Mouse (Mus musculus) kidney, adult 2 months (tissue): ENCODE measurements at regions not wholly inside any gene's neighbourhood (a gene's known extent, or its start where the extent isn't known, plus 50 kb on each side); places are given as distances from the start of the nearest gene placed in this dataset.

ENCODE experiments used
- CTCF ChIP-seq: fragments of 200-500 bp; conservative IDR thresholded peaks from 2 replicates; pipeline ENCODE4 v1.5.1; 2011; ENCODE audit warnings: low read depth, mild to moderate bottlenecking, control low read depth, low read length, moderate library complexity, mixed read lengths; ENCODE audit not compliant: insufficient read depth, insufficient read length
- POLR2A ChIP-seq: fragments of 200-500 bp; IDR thresholded peaks from one replicate; pipeline ENCODE4 v1.6.1; 2011; ENCODE audit warnings: low read depth, low read length, control low read depth

DNA sequence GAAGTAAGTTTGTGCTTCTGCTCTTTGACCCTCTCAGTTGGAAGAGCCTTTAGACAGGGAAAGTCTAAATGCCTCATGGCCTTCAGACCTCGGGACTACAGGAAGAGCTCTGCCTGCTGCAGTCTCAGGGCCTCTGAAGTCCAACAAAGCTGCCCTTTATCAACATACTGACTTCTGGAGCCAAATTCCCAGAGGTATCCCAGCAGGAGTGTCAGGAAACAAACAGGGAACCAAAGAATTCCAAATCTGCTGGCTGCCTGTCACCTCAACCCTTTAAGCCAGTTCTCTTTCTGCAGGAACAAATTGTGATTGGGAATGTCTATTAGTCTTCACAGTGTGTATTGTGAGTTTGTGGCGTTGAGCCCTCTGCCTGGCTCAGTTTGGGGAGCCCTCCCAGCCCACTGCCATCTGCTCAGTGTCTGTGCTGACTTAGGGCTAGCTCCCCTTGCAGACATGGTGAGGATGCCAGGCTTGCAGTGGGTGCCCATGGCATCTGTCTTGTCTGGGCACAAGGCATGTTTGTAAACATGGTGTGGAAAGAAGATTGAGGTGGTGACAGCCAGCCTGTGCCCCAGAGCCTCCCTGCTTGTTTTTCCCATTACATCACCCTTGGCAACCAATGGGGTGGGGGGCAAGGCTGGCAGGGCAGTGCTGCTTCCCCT is 185.3 kb downstream of the Ankrd50 start:
- TF ChIP-seq CTCF: no peak
- TF ChIP-seq POLR2A: no peak
